Mouse (Mus musculus) testis, adult 2 months (tissue): ENCODE measurements around the gene Fbxl13. TPM values are rescaled to one million over a fixed set of nuclear protein-coding genes. Genes with fewer than 3 reads are reported as not detected.

Experiments used
- H3K27ac ChIP-seq: fragments of 200-500 bp; 2 replicates; pipeline ENCODE4 v1.5.1; 2012; ENCODE audit warnings: low read depth, low read length; ENCODE audit not compliant: control insufficient read depth, insufficient read depth
- H3K27me3 ChIP-seq: fragments of 200-500 bp; 2 replicates; pipeline ENCODE4 v1.6.1; 2012; ENCODE audit warnings: mild to moderate bottlenecking, low read length, moderate library complexity; ENCODE audit not compliant: control insufficient read depth, insufficient read depth
- H3K36me3 ChIP-seq: fragments of 200-500 bp; 2 replicates; pipeline ENCODE4 v1.6.1; 2012; ENCODE audit warnings: mild to moderate bottlenecking, low read length; ENCODE audit not compliant: control insufficient read depth, insufficient read depth
- H3K4me1 ChIP-seq: fragments of 200-500 bp; 2 replicates; pipeline ENCODE4 v1.6.1; 2012; ENCODE audit warnings: low read length; ENCODE audit not compliant: control insufficient read depth, insufficient read depth
- H3K4me3 ChIP-seq: fragments of 200-500 bp; 2 replicates; pipeline ENCODE4 v1.5.1; 2012; ENCODE audit warnings: low read depth, mild to moderate bottlenecking, low read length, moderate library complexity, mixed read lengths; ENCODE audit not compliant: control insufficient read depth
- CTCF ChIP-seq: fragments of 200-500 bp; IDR thresholded peaks from 2 replicates; pipeline ENCODE4 v1.5.1; 2012; ENCODE audit warnings: low read depth, mild to moderate bottlenecking, inconsistent platforms, low read length, moderate library complexity; ENCODE audit not compliant: control insufficient read depth, insufficient read depth, insufficient replicate concordance
- POLR2A ChIP-seq: fragments of 200-500 bp; IDR thresholded peaks from 2 replicates; pipeline ENCODE4 v1.6.1; 2012; ENCODE audit warnings: low read depth, mild to moderate bottlenecking, inconsistent platforms, low read length, moderate library complexity; ENCODE audit not compliant: control insufficient read depth
- polyA plus RNA-seq: library from polyadenylated mRNA; depleted of rRNA; stranded (reverse); fragments of >200 nt; gene quantifications from 2 replicates; pipeline ENCODE4 v1.2.3, GENCODE M21; 2012

Gene Fbxl13
- polyA plus RNA-seq, 1 experiment = 92.2 TPM

GRCm38 (mm10) chr5:21651885-21652612, 6.6 kb upstream of the Fbxl13 start:
- no peaks in the 10 kb centered on the region for H3K27me3 ChIP-seq
- H3K4me3 ChIP-seq = no peak overlapping the region
- no peaks in the 10 kb centered on the region for H3K36me3 ChIP-seq
- H3K4me1 ChIP-seq = no peaks in the 10 kb centered on the region
- TF ChIP-seq POLR2A = no peak
- no peak for TF ChIP-seq CTCF
- H3K27ac ChIP-seq = no peak overlapping the region

DNA sequence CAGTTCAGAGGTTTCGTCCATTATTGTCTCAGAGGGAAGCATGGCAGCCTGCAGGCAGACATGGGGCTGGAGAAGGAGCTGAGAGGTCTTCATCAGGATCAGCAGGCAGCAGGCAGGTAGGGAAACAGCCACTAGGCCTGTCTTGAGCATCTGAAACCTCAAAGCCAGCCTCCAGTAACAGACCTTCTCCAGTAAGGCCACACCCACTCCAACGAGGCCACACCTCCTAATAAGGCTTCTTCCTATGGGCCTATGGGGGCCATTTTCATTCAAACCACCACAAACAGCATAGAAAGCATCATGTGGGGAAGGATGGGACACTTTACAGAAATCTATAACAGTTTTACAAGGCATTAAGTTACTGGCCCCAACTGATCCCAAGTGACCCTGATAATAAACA, 5.3 kb upstream of the Fbxl13 start:
- Histone ChIP-seq H3K27ac (no peak overlapping the region), H3K27me3 (no peaks in the 10 kb centered on the region), H3K4me3 (no peak overlapping the region), H3K4me1 (peaks cover 2% of the 10 kb centered on the region), H3K36me3 (no peaks in the 10 kb centered on the region)
- no peak for TF ChIP-seq CTCF
- no peak for TF ChIP-seq POLR2A

DNA sequence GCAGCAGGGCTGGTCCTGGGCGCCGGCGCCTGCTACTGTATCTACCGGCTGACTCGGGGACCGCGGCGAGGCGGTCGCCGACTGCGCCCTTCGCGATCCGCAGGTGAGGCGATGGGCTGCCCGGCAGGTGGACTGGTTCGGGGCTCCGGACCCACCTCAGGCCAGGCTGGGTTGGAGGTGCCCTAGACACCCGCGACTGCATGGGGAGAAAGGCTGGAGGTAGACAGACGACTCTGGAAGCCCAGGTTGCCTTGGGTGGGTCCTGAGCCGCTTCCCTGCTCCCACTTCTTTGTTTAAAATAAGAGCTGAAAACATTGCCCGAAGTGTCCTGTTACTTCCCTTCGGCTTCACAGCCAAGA, 678 bp upstream of the Fbxl13 start:
- no peaks in the 10 kb centered on the region for H3K36me3 ChIP-seq
- TF ChIP-seq CTCF (no peak), POLR2A (no peak)
- H3K4me3 ChIP-seq = peak overlapping the region; percentile 95

GRCm38 (mm10) chr5:21644891-21645438, 469 bp downstream of the Fbxl13 start:
- H3K4me3 ChIP-seq = peak overlapping the region; percentile 95
- H3K27ac ChIP-seq = peak overlapping the region; percentile 75
- peaks cover 9% of the 10 kb centered on the region for H3K4me1 ChIP-seq
- H3K36me3 ChIP-seq = no peaks in the 10 kb centered on the region
- TF ChIP-seq POLR2A (no peak), CTCF (no peak)
- no peaks in the 10 kb centered on the region for H3K27me3 ChIP-seq

More for the DNA sequence above, 678 bp upstream of the Fbxl13 start:
- Histone ChIP-seq H3K27me3 (no peaks in the 10 kb centered on the region), H3K4me1 (peaks cover 9% of the 10 kb centered on the region), H3K27ac (peak overlapping the region; percentile 67; the same call in 1 of the 2 replicates)

- no peak overlapping the region for H3K27ac ChIP-seq
- H3K4me3 ChIP-seq = peak overlapping the region; percentile 75
- H3K4me1 ChIP-seq = peaks cover 9% of the 10 kb centered on the region
- H3K36me3 ChIP-seq = no peaks in the 10 kb centered on the region
- no peak for TF ChIP-seq POLR2A
- no peak for TF ChIP-seq CTCF
- H3K27me3 ChIP-seq = no peaks in the 10 kb centered on the region
These were observed 1.8 kb downstream of the Fbxl13 start for GRCm38 (mm10) chr5:21643606-21644005.

DNA sequence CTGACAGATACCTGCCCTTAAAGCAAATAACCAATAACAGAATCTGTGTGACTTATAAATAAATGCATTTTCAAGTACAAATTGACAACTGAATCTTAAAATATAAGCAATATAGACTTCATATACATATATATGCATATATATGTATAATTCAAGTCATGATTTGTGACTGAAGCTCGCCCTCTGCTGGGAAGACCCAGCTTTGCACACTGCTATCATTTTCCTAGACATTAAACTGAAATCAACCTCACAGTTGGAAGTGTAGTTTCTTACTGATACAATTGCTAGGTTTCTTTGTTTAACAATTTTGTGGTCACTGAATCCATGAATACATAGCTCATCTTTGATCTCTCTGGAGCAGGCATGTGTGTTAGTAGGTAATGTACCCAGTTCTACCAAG, 4.5 kb downstream of the Fbxl13 start:
- TF ChIP-seq CTCF (no peak), POLR2A (no peak)
- Histone ChIP-seq H3K4me1 (peaks cover 7% of the 10 kb centered on the region), H3K36me3 (no peaks in the 10 kb centered on the region), H3K27ac (no peak overlapping the region), H3K4me3 (no peak overlapping the region), H3K27me3 (no peaks in the 10 kb centered on the region)

DNA sequence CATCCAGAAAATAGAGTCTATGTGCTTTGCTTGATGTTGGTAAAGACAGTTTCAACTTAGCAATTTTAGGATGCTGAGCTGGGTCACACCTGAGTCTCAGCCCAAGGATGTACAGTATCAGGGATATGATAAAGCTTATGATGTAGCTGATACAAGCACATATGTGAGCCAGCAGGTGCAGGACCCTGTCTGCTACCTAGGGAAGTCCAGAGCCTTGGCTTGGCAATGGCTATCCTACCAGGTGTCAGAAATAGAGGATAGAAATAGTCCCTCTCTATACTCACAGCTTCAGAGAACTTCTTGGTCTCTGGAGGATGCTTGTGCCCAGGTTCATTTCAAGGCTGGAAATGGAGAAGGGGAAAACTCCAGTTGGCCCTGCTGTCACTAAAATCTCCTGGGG, 19.5 kb downstream of the Fbxl13 start:
- Histone ChIP-seq H3K27ac (no peak overlapping the region), H3K4me3 (no peak overlapping the region), H3K4me1 (no peaks in the 10 kb centered on the region), H3K27me3 (no peaks in the 10 kb centered on the region), H3K36me3 (no peaks in the 10 kb centered on the region)
- TF ChIP-seq POLR2A (no peak), CTCF (no peak)
